Mouse (Mus musculus) hindbrain, embryonic 15.5 days (tissue): ENCODE measurements around the gene Nkx2-3. TPM values are rescaled to one million over a fixed set of nuclear protein-coding genes. Genes with fewer than 3 reads are reported as not detected.

ENCODE experiments used
- microRNA-seq: library from miRNA; unstranded; fragments of <30 nt; microRNA quantifications from one replicate; pipeline ENCODE4, GENCODE M21; 2016
- polyA plus RNA-seq: library from polyadenylated mRNA; unstranded; fragments of >200 nt; fragmentation: Nextera tagmentation; extraction: Ambion mirVana; gene quantifications from 2 replicates; pipeline ENCODE4 v1.2.1, GENCODE M21; 2015

Nkx2-3 gene
- polyA plus RNA-seq, 1 experiment from 2014 or later: 0.21 TPM

Small RNAs within 50 kb of the gene (microRNA-seq; reads per million reads assigned to microRNA genes)
- gene Gm22646: not detected

Other genes with a start within 250 kb of the Nkx2-3 start
- 0.17 and 0.32 TPM in 2 replicates for gene Hpse2, start 224.0 kb upstream of the Nkx2-3 start, polyA plus RNA-seq
- 3.4 and 3.9 TPM in 2 replicates for gene Cnnm1, start 171.9 kb upstream of the Nkx2-3 start, polyA plus RNA-seq
- gene Got1, start 87.7 kb upstream of the Nkx2-3 start, polyA plus RNA-seq: 106 and 109 TPM in 2 replicates
- gene Slc25a28, start 62.6 kb downstream of the Nkx2-3 start, polyA plus RNA-seq: 16.0 and 16.4 TPM in 2 replicates
- 8.3 and 8.4 TPM in 2 replicates for gene Entpd7, start 77.3 kb downstream of the Nkx2-3 start, polyA plus RNA-seq
- 6.5 and 7.8 TPM in 2 replicates for gene Cutc, start 140.7 kb downstream of the Nkx2-3 start, polyA plus RNA-seq
- 12.9 and 13.9 TPM in 2 replicates for gene Cox15, start 140.7 kb downstream of the Nkx2-3 start, polyA plus RNA-seq
- gene Abcc2, start 169.9 kb downstream of the Nkx2-3 start, polyA plus RNA-seq: 0.12 and 0.14 TPM in 2 replicates